Mouse (Mus musculus): ENCODE measurements at regions not wholly inside any gene's neighbourhood (a gene's known extent, or its start where the extent isn't known, plus 50 kb on each side); places are given as distances from the start of the nearest gene placed in this dataset.
A peak's percentile ranks its signal among the peaks of the same experiment; 100 is the strongest.

DNA sequence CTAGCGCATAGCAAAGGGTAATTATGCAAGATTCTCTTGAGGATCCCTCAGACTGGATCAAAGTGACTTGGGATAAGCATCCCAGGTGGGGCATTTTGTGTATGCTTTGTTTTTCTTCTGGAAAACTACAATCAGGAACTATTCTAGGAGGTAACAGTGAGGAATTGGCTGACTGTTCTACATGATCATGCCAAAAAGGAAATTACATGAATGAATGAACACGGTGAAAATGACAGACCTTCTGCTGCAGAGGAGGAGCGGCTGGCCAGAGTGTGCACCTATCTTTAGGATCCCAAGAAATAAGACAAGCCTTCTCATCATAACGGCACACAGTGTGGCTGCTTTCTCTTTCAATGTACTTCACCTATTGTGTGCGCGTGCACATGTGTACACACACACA is 317.5 kb upstream of the Sash1 start:
- ATAC-seq (replicated peaks; ENCODE audit: poor library complexity, severe bottlenecking), result no peak

DNA sequence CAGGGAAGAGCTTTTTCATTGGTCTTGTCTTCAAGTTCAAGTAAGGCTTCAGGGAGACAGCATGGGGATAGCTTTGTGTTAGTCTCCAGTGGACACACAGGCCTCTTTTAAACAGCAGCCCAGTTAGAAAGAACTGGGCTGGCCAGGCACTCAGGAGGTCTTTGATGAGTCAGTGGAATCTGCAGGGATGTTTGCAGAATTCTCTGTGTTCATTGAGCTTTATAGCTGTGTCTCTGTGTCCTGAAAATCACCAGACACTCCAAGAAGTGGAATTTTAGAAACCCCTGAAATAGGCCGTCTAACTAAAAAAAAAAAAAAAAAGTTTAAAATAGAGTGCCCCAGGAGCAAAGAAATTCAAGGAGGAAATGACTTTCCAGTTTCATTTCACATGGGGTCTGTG is 317.1 kb upstream of the Sash1 start:
- ATAC-seq (replicated peaks; ENCODE audit: poor library complexity, severe bottlenecking), result no peak

DNA sequence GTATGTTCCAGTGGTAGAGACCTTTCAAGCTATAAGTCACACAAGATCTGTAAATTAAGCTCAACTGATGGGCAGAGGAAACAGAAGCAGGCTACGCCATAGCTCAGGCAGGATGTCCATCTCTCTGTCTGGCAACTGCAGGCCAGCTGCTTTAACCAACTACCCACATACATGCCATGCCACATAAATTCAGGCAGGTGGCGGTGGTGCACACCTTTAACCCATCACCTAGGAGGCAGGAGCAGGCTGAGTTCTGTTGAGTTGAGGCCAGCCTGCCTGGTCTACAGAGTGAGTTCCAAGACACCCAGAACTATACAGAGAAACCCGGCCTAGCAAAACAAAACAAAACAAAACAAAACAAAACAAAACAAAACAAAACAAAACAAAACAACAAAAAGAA is 289.1 kb upstream of the Sash1 start:
- no peak for ATAC-seq (replicated peaks; ENCODE audit: poor library complexity, severe bottlenecking)

DNA sequence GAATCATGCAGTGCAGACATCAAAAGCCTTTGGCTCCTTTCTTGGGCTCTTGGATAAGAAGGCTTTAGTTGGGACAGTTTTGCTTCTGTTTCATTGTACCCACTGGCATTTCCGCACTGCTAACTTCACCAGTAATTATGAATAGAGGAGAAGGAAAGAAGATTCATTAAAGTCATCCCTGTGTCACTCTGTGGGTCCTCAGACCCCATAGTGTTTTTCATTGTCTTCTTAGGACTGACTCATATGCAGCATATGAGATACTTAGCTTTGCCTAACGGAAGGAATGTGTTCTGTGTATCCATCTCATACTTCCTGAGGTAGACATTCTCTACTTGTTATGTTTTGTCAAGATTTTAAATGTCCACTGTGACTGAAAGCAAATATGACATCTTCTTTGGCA is 287.6 kb upstream of the Sash1 start:
- no peak for ATAC-seq (replicated peaks; ENCODE audit: poor library complexity, severe bottlenecking)

DNA sequence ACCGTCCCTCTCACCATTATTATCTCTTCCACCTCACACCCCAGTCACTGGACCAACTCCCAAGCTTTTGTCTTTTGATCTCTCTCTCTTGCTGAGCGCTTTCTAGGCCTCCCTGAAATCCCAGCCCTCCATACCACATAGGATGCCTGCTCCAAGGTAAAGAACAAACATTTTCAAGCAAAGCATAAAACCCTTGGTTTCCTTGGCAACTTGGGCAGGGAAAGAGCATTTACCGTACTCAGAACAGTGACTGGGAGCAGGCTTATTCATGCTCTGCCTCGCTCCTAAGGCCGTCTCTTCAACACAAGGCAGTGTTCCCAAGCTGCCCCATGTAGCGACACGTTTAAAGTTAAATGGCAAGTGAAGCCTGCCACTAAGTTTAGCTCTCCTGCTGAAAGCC is 282.9 kb upstream of the Sash1 start:
- no peak for ATAC-seq (replicated peaks; ENCODE audit: poor library complexity, severe bottlenecking)

DNA sequence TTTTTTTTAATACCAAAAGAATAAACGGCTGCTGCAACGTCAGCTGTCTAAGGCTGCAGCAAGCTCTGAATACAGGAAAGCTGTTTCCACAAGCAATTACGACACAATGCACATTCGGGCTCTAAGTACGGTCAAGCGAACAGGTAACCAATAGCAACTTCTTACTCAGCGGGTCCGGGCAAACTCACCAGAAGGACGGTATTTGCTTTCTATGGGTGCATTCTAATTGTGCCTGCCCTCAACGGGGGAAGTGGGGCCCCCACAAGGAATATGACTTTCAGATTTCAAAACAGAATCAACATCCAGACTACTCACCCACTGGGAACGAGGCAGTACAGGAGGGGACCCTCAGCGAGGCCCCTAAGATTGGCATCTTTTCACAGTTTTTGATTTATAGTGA is 280.1 kb upstream of the Sash1 start:
- no peak for ATAC-seq (replicated peaks; ENCODE audit: poor library complexity, severe bottlenecking)

DNA sequence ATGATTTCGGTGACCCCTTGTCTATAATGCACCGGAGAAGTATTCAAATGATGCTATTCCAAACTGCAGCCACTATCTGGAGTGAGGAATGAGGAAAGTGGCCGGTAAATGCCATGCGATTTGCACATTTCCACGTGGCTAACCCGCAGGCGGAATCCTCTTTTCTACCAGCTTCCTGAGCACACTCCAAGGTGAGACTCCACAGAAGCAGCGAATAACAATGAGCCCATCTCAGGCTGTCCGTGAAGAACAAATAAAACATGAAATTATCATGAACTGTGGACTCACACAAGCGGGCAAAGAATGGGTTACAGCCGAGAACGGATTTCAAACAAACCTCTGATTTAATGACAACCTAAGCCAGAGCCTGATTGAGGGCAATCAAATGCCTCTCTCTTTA is 279.7 kb upstream of the Sash1 start:
- no peak for ATAC-seq (replicated peaks; ENCODE audit: poor library complexity, severe bottlenecking)

DNA sequence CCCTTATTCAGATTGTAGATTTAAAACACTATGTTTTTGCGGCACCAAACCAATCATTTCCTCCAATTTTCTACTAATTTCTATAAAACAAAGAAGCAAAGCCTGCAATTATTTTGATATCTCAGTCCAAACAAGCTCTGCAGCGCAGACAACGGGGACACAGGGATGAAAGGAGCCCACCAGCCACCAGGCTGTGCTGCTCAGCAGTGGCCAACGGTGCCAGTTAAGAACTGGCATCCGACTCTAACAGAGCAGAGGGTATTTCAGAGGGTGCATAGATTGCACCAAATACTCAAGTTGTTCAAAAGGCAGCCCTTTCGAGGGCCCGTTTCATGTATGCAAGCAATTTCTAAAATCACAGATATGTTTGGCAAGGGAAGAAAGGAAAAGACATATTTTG is 278.5 kb upstream of the Sash1 start:
- ATAC-seq (replicated peaks; ENCODE audit: poor library complexity, severe bottlenecking), result no peak

DNA sequence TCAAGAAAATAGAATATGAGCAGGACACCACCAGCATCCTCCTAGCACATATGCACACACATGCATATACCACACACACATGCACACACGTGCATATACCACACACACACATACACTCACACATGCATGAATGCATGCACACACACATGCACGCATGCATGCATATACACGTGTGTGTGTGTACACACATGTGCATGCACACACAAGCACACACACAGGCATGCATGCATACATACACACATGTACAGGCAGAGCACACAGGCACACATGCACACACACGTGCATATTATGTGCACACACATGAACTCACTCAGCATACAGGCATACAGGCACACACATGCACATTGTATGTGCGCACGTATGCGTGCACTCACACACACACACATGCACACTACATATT is 275.7 kb upstream of the Sash1 start:
- ATAC-seq (replicated peaks; ENCODE audit: poor library complexity, severe bottlenecking), result no peak

DNA sequence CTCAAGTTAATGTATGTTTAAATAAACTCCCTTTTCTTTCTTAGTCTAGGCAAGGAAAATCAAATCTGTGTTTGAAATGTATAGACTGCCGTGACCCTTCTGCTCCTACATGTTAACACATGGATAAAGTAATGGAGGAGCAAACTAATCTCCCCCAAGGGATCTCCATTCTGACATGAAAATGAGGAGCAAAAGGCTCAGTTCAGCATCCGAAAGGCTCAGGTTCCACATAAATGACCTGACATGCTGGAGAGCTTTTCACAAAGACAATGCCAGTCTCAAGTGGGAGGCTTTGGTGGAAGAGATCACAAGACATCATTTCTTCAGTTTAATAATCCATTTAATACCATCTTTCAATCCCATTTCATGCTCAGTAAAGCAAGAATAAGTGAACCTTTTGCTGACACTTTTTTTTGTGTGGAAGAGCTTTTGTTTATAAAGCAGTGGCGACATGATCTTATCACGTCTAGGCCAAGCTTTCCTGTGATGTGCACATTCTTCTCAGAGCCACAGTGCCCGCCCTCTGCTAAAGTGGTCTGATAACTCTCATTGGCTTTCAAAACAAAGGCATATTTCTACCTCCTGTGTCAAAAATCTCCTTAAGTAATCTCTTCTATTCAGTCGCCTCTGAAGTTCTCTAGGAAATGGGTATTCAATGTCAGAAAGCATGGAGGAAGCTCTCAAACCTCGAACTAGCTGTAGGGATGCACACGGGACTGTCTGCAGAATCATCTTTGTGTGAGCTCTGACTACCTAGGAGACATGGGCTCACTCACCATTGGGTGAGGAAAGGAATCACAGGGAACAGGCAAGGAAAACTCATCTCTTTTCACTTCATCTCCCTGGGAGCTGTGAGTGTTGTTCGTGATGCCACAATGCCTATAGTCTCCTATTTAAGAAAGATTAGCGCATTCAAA is 271.7 kb upstream of the Sash1 start:
- ATAC-seq (replicated peaks; ENCODE audit: poor library complexity, severe bottlenecking), result no peak

DNA sequence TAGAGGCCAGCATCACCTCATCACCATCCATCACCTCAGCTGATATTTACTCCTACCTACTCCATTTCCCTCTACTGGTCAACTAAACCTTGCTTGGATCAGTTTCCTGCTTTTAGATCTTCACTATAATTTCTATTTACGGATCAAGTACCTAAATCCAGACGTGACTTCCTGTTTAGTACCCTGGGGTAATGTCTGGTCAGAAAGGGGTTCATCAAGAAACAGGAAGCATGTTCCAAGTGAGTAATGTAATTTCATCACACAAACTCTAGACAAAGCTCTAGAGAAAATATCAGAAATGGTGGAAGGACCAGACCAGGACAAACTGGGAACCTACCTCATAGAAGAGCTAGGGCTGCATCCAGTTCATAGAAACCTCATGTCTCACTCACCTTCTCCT is 250.2 kb upstream of the Sash1 start:
- ATAC-seq (replicated peaks; ENCODE audit: poor library complexity, severe bottlenecking), result peak; percentile 94

DNA sequence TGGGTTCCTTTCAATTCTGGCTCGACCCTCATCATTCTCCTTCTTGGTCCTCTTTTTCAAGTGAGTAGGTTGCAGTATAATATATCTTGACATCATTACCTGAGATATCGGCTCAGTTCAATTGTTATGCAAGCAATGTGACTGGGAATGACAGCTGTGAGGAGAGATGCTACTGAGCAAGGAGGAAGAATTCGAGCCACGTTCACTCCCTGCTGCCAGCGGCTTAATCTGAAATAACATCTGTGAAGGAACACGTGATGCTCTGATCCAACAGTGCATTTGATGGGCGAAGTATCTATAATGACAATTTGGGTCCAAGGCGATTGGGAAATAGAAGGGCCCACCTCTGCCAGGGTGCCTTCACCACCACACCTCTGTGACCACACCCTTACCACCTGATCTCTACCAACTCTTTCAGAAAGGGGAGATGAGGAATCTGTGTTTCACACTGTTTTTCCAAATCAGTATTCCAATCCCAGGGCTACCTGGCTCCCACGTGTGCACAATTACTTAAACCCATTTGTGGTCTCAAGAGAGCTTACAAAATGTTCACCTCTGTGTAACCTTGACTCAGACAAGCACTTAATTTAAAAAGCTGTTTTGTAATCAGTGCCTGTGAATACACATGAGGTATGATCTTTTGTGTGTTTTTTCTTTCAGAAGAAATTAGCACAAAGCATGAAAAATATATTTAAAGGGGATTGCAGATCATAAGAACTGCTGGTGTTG is 248.6 kb upstream of the Sash1 start:
- ATAC-seq (replicated peaks; ENCODE audit: poor library complexity, severe bottlenecking), result no peak

DNA sequence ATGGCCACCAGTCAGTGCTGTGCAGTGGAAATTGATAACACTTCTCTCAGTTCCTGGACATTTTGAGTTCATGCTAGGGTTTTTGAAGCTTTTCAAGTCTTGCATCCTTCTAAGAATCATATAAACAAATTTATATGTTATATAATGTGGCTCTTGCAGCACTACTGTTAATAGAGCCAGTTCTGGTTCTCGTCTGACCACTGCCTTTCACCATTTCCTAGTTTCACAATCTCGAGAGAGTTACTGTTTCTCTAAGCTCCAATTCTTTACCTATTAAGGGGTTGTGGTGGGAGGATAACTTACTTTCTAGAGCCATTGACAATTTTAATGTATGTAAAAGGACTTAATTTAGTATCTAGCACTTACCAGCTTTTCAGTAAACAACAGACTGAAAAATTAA is 244.2 kb upstream of the Sash1 start:
- ATAC-seq (replicated peaks; ENCODE audit: poor library complexity, severe bottlenecking), result peak; percentile 79

DNA sequence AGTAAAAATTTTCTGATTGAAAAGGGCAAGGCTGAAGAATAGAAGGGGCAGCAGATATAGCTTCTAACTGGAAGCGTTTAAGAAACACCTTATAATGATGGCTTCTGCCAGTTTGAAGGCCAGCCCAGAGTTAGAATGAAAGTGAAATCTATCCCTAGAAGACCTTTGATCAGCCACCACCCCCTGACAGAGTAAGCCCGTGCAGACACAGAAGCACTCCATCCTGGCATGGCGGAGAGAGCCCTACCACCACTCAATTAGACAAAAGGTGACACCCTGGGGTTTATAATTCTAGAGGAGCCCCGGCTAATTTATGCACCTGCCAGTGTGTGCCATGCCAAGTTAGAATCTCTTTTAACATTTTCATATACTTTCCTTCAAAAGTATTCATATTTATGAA is 233.4 kb upstream of the Sash1 start:
- no peak for ATAC-seq (replicated peaks; ENCODE audit: poor library complexity, severe bottlenecking)

DNA sequence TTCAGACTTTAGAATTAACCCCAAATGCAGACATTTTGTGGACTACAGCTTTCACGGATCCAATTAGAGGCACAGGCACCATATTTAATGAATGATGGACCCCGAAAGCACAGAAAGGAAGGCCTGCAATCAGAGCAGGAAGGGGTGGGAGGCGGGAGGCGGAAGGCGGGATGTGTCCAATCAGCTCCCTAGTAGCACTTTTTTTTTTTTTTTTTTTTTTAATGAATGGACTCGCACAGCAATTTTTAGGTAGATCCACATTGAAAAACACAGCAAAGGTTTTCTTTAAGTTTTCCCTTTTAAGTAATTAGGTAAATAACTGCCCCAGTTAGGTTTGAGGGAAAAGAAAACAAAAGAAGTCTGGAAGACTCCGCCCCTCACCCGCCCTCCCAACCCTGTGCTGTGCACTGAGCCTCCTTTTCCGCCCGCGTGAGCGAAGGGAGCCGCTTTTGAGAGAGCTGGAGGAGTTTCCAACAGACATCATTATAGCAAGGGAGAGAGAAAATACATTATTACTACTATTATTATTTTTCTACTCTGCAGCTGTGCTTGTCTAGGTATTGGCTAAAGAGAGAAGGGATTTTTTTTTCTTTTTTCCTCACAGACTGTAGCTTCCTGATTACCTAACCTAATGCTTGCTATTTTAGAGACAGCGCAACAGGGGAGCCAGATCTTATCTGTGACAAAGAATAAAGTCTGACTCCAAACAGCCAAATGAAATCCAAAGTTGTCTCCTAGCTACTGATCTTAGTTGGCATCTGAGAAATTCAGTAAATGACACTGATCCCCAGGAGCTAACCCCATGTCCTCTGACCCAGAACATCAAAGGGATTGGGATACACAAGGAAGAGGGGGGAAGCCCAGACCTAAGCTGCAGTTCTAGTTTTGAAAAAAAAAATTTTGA is 232.0 kb upstream of the Sash1 start:
- peak; percentile 52; the same call in 1 of the 2 replicates for ATAC-seq (replicated peaks; ENCODE audit: poor library complexity, severe bottlenecking)

DNA sequence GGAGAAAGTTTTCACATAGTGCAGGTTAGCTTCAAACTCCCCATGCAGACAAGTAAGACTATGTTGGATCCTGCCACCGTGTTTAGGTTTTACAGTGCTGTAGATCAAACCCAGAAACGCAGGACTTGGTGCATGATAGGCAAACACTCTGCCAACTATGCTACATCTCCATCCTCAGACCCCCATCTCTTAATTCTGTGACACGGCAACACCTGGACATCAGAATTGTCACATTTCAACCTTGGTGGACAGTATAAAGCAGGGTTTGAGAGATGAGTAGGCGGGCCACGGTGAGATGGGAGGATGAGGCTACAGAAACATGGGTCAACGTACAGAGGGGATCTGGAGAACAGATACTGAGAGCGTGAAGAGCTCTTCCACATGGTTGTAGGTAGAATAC is 231.3 kb upstream of the Sash1 start:
- no peak for ATAC-seq (replicated peaks; ENCODE audit: poor library complexity, severe bottlenecking)

DNA sequence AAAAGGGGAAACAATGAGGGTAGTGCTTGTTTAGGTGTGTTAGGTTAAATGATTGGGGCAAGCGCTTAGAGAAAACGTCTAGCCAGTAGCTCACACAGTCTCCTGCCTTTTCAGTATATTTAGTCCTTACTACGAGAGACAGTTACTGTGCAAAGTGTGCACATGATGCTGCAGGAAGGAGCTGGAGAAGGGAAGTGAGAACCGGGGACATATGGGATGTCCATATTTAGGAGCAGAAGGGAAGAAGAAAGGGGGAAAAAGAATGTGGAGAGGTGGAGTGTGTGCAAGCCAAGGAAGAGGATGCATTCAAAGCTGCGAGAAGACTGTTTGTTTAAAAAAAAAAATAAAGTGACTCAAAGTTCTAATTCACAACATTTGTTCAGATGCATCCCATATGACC is 227.8 kb upstream of the Sash1 start:
- no peak for ATAC-seq (replicated peaks; ENCODE audit: poor library complexity, severe bottlenecking)

DNA sequence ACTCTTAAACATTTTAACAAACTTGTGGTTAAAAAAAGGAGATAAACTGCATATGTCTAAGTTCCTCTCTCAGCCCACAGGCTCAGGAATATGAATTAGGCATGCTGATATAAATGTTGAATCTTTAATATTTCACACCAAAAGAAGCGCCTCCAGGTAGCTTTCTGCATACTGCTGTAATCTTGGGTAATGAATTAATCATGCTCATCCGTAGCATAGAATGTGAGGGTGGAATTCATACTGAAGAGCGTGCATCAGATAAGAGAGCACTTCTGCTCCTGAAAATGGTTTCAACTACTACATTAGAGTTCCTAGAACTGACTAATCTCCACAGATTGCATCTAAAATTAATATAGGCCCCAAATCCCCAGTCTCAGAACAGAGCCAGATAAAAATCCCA is 225.2 kb upstream of the Sash1 start:
- ATAC-seq (replicated peaks; ENCODE audit: poor library complexity, severe bottlenecking), result no peak

DNA sequence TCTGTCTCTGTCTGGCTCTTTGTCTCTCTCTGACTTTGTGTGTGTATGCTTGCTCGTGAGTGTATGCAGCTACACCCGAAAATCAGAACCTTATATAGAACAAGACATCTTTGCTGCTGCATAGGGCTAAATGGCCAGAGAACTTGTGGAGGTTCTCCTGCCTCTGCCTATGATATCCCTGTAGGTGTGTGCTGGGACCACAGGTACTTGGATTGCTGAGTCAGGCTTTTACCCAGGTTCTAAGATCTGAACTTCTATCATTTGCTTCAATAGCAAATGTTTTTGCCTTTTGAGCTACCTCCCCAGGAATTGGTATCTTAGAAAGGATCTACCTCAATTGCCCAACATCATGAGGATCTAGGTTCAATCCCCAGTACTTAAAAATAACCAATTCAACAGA is 210.3 kb upstream of the Sash1 start:
- ATAC-seq (replicated peaks; ENCODE audit: poor library complexity, severe bottlenecking), result no peak

DNA sequence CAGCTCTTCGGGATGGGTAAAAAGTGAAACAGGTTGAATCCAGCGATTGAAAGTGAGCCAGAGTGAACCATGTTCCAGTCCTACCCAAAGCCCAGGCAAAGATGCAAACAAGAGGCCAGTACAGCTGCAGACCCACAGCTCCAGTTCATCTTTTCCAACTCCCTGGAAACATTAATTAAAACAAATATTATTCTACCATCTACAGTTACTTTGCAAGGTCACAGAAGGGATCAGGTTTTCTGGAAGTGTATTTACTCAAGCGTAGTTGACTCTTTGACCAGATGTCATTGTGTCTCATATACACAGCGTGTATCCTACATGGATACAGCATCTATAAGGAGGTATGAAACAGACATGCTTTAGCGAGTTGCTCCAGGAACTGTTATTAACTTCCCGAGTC is 209.3 kb upstream of the Sash1 start:
- no peak for ATAC-seq (replicated peaks; ENCODE audit: poor library complexity, severe bottlenecking)
